Mouse (Mus musculus) cerebellum, adult 2 months (tissue): ENCODE results near the gene Fam129b. TPM values are rescaled to one million over a fixed set of nuclear protein-coding genes. Genes with fewer than 3 reads are reported as not detected.

ENCODE experiments used
- DNase-seq, 2 experiments: peaks; one replicate each; pipeline ENCODE4 v3.0.0; 2021
- H3K27ac ChIP-seq: fragments of 200-500 bp; 2 replicates; pipeline ENCODE4 v1.5.1; 2012; ENCODE audit warnings: low read length, control low read depth, inconsistent platforms; ENCODE audit not compliant: insufficient read depth
- H3K27me3 ChIP-seq: fragments of 200-500 bp; 2 replicates; pipeline ENCODE4 v1.6.1; 2012; ENCODE audit warnings: inconsistent platforms, mild to moderate bottlenecking, low read length, moderate library complexity; ENCODE audit not compliant: control insufficient read depth, insufficient read depth
- H3K4me1 ChIP-seq: fragments of 200-500 bp; 2 replicates; pipeline ENCODE4 v1.6.1; 2011; ENCODE audit warnings: low read length; ENCODE audit not compliant: control insufficient read depth, insufficient read depth
- H3K4me3 ChIP-seq: fragments of 200-500 bp; replicated peaks from 2 replicates; pipeline ENCODE3; 2011; ENCODE audit warnings: mild to moderate bottlenecking, low read depth, low read length, control low read depth; ENCODE audit not compliant: insufficient read depth
- CTCF ChIP-seq: fragments of 200-500 bp; IDR thresholded peaks from 2 replicates; pipeline ENCODE4 v1.5.1; 2011; ENCODE audit warnings: low read depth, mild to moderate bottlenecking, control low read depth, low read length, moderate library complexity, borderline replicate concordance; ENCODE audit not compliant: insufficient read depth
- POLR2A ChIP-seq: fragments of 200-500 bp; IDR thresholded peaks from 2 replicates; pipeline ENCODE4 v1.6.1; 2011; ENCODE audit warnings: low read length, control low read depth, borderline replicate concordance; ENCODE audit not compliant: insufficient read depth
- WGBS: fragments of 180-500 bp; shearing (Covaris S2); methylation state at CpG from one replicate; pipeline ENCODE4 v1.1.7; 2018; 5-methylcytosine and 5-hydroxymethylcytosine counted together
- polyA plus RNA-seq: library from polyadenylated mRNA; depleted of rRNA; stranded (reverse); fragments of >200 nt; gene quantifications from 2 replicates; pipeline ENCODE4 v1.2.3, GENCODE M21; 2012

The Fam129b gene
- polyA plus RNA-seq, 1 experiment: 24.5 TPM

GRCm38 (mm10) chr2:32922564-32922963 is 46.6 kb downstream of the Fam129b start:
- no peak for TF ChIP-seq POLR2A
- TF ChIP-seq CTCF: no peak
- Histone ChIP-seq H3K27ac (no peak overlapping the region), H3K4me3 (no peak overlapping the region), H3K4me1 (peaks cover 14% of the 10 kb centered on the region), H3K27me3 (no peaks in the 10 kb centered on the region)
- 86% methylated on average over 13 of the region's 13 CpGs for WGBS
- DNase-seq: no peak

GRCm38 (mm10) chr2:32923551-32924250 is 47.8 kb downstream of the Fam129b start:
- no peaks in the 10 kb centered on the region for H3K27me3 ChIP-seq
- no peak overlapping the region for H3K27ac ChIP-seq
- H3K4me3 ChIP-seq: no peak overlapping the region
- TF ChIP-seq POLR2A (no peak), CTCF (no peak)
- peaks cover 14% of the 10 kb centered on the region for H3K4me1 ChIP-seq
- no peak for DNase-seq
- 89% methylated on average over 24 of the region's 24 CpGs for WGBS

GRCm38 (mm10) chr2:32924306-32924844 is 48.5 kb downstream of the Fam129b start:
- 64% methylated on average over 10 of the region's 10 CpGs for WGBS
- TF ChIP-seq POLR2A: no peak
- no peak for TF ChIP-seq CTCF
- H3K4me1 ChIP-seq: peaks cover 14% of the 10 kb centered on the region
- no peak overlapping the region for H3K27ac ChIP-seq
- no peaks in the 10 kb centered on the region for H3K27me3 ChIP-seq
- no peak for DNase-seq
- no peak overlapping the region for H3K4me3 ChIP-seq

- no peak for TF ChIP-seq POLR2A
- no peak for TF ChIP-seq CTCF
- peak overlapping the region; percentile 18; the same call in 1 of the 2 replicates for H3K27ac ChIP-seq
- H3K27me3 ChIP-seq: no peaks in the 10 kb centered on the region
- no peak overlapping the region for H3K4me3 ChIP-seq
- peak; percentile 34 to 50 for DNase-seq
- WGBS: 36% methylated on average over 12 of the region's 12 CpGs
- H3K4me1 ChIP-seq: peaks cover 14% of the 10 kb centered on the region
These were observed 50.6 kb downstream of the Fam129b start for GRCm38 (mm10) chr2:32926330-32927075.

- WGBS: 80% methylated on average over 15 of the region's 15 CpGs
- TF ChIP-seq CTCF: no peak
- TF ChIP-seq POLR2A: no peak
- H3K4me1 ChIP-seq: peaks cover 14% of the 10 kb centered on the region
- DNase-seq: no peak
- no peaks in the 10 kb centered on the region for H3K27me3 ChIP-seq
- H3K27ac ChIP-seq: no peak overlapping the region
- no peak overlapping the region for H3K4me3 ChIP-seq
These were observed 51.8 kb downstream of the Fam129b start for GRCm38 (mm10) chr2:32927624-32928234.

- no peak overlapping the region for H3K4me3 ChIP-seq
- WGBS: 24% methylated on average over 10 of the region's 10 CpGs
- peaks cover 14% of the 10 kb centered on the region for H3K4me1 ChIP-seq
These were observed 52.5 kb downstream of the Fam129b start for GRCm38 (mm10) chr2:32928235-32928946.

More at GRCm38 (mm10) chr2:32928235-32928946, 52.5 kb downstream of the Fam129b start:
- TF ChIP-seq CTCF: peak; percentile 91
- no peak for TF ChIP-seq POLR2A
- Histone ChIP-seq H3K27ac (no peak overlapping the region), H3K27me3 (no peaks in the 10 kb centered on the region)
- DNase-seq: peak; percentile 78 to 80
